Mouse (Mus musculus) right cerebral cortex, adult 18-20 months (tissue): ENCODE measurements at regions not wholly inside any gene's neighbourhood (a gene's known extent, or its start where the extent isn't known, plus 50 kb on each side); places are given as distances from the start of the nearest gene placed in this dataset.

Experiments used
- DNase-seq: peaks from one replicate; pipeline ENCODE4 v3.0.0; 2022; ENCODE audit warnings: mixed read lengths

- DNase-seq: no peak
Measured at GRCm38 (mm10) chr6:31169343-31169742, 210.5 kb upstream of the Klf14 start.

- DNase-seq: no peak
Measured at GRCm38 (mm10) chr6:31169868-31170600, 211.2 kb upstream of the Klf14 start.

GRCm38 (mm10) chr6:31171831-31172569 is 213.1 kb upstream of the Klf14 start:
- DNase-seq: no peak

- no peak for DNase-seq
Measured at GRCm38 (mm10) chr6:31175769-31176168, 216.9 kb upstream of the Klf14 start.

GRCm38 (mm10) chr6:31176368-31176767 is 217.5 kb upstream of the Klf14 start:
- DNase-seq: no peak

GRCm38 (mm10) chr6:31176831-31177230 is 218.0 kb upstream of the Klf14 start:
- no peak for DNase-seq

- no peak for DNase-seq
Measured at GRCm38 (mm10) chr6:31178201-31178880, 219.5 kb upstream of the Klf14 start.

GRCm38 (mm10) chr6:31182284-31182683 is 216.3 kb upstream of the Mkln1 start:
- no peak for DNase-seq

GRCm38 (mm10) chr6:31183127-31183526 is 215.4 kb upstream of the Mkln1 start:
- DNase-seq: no peak

- DNase-seq: no peak
Measured at GRCm38 (mm10) chr6:31184554-31184953, 214.0 kb upstream of the Mkln1 start.

- no peak for DNase-seq
Measured at GRCm38 (mm10) chr6:31185151-31185550, 213.4 kb upstream of the Mkln1 start.

GRCm38 (mm10) chr6:31188066-31188465 is 210.5 kb upstream of the Mkln1 start:
- no peak for DNase-seq

GRCm38 (mm10) chr6:31189060-31189459 is 209.5 kb upstream of the Mkln1 start:
- no peak for DNase-seq

GRCm38 (mm10) chr6:31190070-31190469 is 208.5 kb upstream of the Mkln1 start:
- DNase-seq: no peak

- DNase-seq: no peak
Measured at GRCm38 (mm10) chr6:31190628-31191373, 207.7 kb upstream of the Mkln1 start.

GRCm38 (mm10) chr6:31191577-31191976 is 207.0 kb upstream of the Mkln1 start:
- no peak for DNase-seq

- no peak for DNase-seq
Measured at GRCm38 (mm10) chr6:31192197-31192596, 206.3 kb upstream of the Mkln1 start.

GRCm38 (mm10) chr6:31193202-31193601 is 205.3 kb upstream of the Mkln1 start:
- peak; percentile 64 for DNase-seq

- no peak for DNase-seq
Measured at GRCm38 (mm10) chr6:31197631-31198338, 200.8 kb upstream of the Mkln1 start.

- peak; percentile 56 for DNase-seq
Measured at GRCm38 (mm10) chr6:31198340-31198739, 200.2 kb upstream of the Mkln1 start.

- no peak for DNase-seq
Measured at GRCm38 (mm10) chr6:31200705-31201104, 197.8 kb upstream of the Mkln1 start.

GRCm38 (mm10) chr6:31201375-31201972 is 197.1 kb upstream of the Mkln1 start:
- no peak for DNase-seq
